Mouse (Mus musculus) E14TG2a.4 (cell line): ENCODE measurements around the gene P2rx7.
"Not testable (repeated sequence)": the region's sequence is repeated elsewhere in the genome, so short reads cannot be mapped to it uniquely, and the experiment has no call there.

Experiments used
- H3K27me3 ChIP-seq: 2 replicates; pipeline ENCODE4 v1.6.1; 2014; ENCODE audit warnings: low read length, control low read depth; ENCODE audit not compliant: insufficient read depth
- H3K36me3 ChIP-seq: 2 replicates; pipeline ENCODE4 v1.6.1; 2014; ENCODE audit warnings: low read length, control low read depth; ENCODE audit not compliant: insufficient read depth
- H3K4me1 ChIP-seq: replicated peaks from 2 replicates; pipeline ENCODE4 v1.6.1; 2014; ENCODE audit warnings: low read depth, low read length, control low read depth
- H3K4me3 ChIP-seq: replicated peaks from 2 replicates; pipeline ENCODE4 v1.5.1; 2014; ENCODE audit warnings: mild to moderate bottlenecking, low read length
- H3K9me3 ChIP-seq: 2 replicates; pipeline ENCODE4 v1.6.1; 2014; ENCODE audit warnings: low read length, control low read depth
- CTCF ChIP-seq: conservative IDR thresholded peaks from 2 replicates; pipeline ENCODE4 v1.5.1; 2014; ENCODE audit warnings: low read length
- NANOG ChIP-seq: IDR thresholded peaks from 2 replicates; pipeline ENCODE4 v1.6.1; 2014; ENCODE audit warnings: borderline replicate concordance, low read length, mixed read lengths
- POU5F1 ChIP-seq: IDR thresholded peaks from 2 replicates; pipeline ENCODE4 v1.6.1; 2014; ENCODE audit warnings: low read length, borderline replicate concordance

P2rx7 gene

DNA sequence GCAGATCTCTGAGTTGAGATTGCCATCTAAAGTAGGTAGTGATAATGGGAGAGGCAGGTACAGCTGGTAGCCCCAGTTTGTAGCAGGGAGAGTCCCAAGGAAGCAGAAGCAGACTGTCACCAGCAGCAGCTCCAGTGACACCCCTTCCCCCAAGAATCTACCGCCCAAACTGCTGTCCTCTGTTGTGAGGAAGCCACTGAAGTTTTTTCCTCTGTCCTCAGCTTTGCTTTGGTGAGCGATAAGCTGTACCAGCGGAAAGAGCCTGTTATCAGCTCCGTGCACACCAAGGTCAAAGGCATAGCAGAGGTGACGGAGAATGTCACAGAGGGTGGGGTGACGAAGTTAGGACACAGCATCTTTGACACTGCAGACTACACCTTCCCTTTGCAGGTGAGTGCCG, 8.8 kb downstream of the P2rx7 start:
- Histone ChIP-seq H3K4me3 (no peak overlapping the region), H3K27me3 (peaks cover 28% of the 10 kb centered on the region), H3K4me1 (peaks cover 29% of the 10 kb centered on the region), H3K36me3 (no peaks in the 10 kb centered on the region), H3K9me3 (peaks cover 11% of the 10 kb centered on the region)
- TF ChIP-seq POU5F1, result no peak
- TF ChIP-seq CTCF, result no peak
- no peak for TF ChIP-seq NANOG

DNA sequence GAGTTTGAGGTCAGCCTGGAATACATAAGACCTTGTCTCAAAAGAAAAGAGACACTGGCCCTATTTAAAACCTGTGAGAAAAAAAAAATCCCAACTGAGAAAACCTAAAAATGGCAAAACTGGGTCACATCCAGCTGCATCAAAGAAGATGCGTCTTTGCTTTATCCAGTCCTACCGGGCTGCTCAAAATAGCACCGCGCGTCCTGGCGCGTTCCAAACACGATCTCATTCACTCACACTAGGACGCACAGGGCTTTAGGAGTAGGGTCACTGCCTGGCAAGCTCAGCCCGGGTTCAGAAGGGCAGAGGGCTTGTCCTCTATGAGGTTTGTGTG, 9.4 kb downstream of the P2rx7 start:
- TF ChIP-seq CTCF, result no peak
- TF ChIP-seq NANOG, result no peak
- no peak for TF ChIP-seq POU5F1
- peaks cover 6% of the 10 kb centered on the region for H3K9me3 ChIP-seq
- H3K4me3 ChIP-seq, result no peak overlapping the region
- H3K4me1 ChIP-seq, result peaks cover 29% of the 10 kb centered on the region
- no peaks in the 10 kb centered on the region for H3K36me3 ChIP-seq
- peaks cover 28% of the 10 kb centered on the region for H3K27me3 ChIP-seq

DNA sequence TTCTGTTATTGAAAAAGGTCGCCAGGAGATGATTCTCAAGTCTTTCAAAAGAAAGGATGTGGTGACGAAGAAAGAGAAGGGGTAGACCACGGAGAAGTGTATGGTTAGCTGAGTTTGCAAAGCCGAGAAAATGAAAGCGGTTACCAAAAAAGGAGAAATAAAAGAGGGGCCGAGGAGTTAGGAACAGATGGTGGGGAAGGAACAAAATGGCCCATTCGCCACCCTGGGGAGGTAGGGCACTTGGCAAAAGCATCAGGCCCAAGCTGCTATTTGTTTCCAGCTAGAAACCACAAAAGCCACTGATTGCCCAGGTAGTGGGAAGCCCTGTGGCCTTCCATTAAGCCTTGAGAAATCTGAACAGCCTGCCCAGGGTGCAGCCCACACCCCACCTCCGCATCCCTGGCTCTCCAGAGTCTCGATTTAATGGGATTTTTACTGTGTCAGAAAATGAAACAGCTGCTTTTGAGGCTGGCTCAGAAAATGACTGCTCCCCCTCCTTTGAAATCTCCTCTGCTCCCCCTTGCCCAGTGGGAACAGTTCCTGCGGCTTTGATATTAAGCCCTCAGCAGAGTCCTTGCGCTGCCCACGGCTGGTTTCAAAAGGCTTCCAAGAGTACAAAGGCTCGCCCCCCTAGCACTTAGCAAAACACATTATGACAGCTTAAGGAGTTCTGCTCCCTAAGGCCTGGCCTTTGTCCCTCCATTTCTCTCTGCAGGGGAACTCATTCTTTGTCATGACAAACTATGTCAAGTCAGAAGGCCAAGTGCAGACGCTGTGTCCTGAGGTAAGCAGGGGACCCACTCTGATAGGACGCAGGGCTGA, 9.9 kb downstream of the P2rx7 start:
- peaks cover under 1% of the 10 kb centered on the region for H3K9me3 ChIP-seq
- H3K36me3 ChIP-seq, result no peaks in the 10 kb centered on the region
- TF ChIP-seq NANOG, result no peak
- no peak for TF ChIP-seq POU5F1
- TF ChIP-seq CTCF, result no peak

DNA sequence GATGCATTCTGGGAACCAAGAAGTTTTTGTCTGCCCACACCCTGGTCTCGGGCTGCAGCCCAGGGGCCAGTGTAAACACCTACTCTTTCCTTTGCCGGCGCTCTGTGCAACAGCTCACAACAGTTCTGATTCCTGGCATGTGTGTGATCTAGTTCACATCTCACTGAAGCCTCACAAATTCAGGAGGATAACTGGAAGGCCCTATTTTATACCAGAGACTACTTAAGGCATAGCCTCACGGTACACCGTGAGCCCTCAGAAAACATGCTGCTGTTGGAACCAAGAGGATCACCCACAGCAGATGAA, 10.5 kb downstream of the P2rx7 start:
- no peaks in the 10 kb centered on the region for H3K36me3 ChIP-seq
- H3K27me3 ChIP-seq, result peaks cover 19% of the 10 kb centered on the region
- H3K4me3 ChIP-seq, result no peak overlapping the region
- H3K4me1 ChIP-seq, result peaks cover 27% of the 10 kb centered on the region
- TF ChIP-seq CTCF (no peak), NANOG (no peak), POU5F1 (no peak)
- no peaks in the 10 kb centered on the region for H3K9me3 ChIP-seq

More for the DNA sequence above, 9.9 kb downstream of the P2rx7 start:
- Histone ChIP-seq H3K4me3 (no peak overlapping the region), H3K4me1 (peaks cover 29% of the 10 kb centered on the region), H3K27me3 (peaks cover 22% of the 10 kb centered on the region)

DNA sequence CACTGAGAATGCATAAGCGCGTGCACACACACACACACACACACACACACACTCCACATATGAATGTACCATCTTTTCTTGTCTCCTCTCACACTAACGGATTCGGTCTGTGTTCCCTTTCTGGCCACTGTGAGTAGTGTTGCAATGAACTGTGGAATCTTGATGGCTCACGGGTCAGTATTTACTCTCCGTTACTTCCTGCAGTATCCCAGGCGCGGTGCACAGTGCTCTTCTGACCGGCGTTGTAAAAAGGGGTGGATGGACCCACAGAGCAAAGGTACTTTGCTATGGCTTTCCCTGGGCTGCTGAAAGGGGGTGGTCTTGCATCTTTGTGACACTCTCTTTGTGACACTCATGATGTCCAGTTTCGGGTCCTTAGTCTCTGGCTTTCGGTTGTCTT, 13.1 kb downstream of the P2rx7 start:
- Histone ChIP-seq H3K9me3 (no peaks in the 10 kb centered on the region), H3K4me3 (no peak overlapping the region), H3K36me3 (no peaks in the 10 kb centered on the region), H3K27me3 (peaks cover 5% of the 10 kb centered on the region; the same call in 1 of the 2 replicates), H3K4me1 (peaks cover 27% of the 10 kb centered on the region)
- TF ChIP-seq CTCF (no peak), NANOG (no peak), POU5F1 (no peak)

DNA sequence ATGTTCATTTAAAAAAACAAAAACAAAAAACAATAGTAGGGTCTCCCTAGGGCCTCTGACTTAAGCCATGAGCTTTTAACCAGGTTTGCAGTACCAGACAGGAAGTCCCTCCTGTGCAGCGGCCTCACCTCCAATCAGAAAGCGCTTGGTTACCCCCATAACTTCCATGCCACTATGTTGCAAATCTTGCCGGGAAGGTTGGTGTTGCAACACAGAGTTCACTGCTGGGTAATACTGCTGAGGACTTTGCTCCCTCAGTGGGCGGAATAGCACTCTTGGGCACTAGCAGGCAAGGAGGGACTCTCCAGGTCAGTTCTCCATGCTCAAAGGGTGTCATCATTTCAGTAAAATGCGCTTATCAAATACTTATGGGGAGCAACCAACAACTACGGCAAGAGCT, 18.8 kb downstream of the P2rx7 start:
- no peaks in the 10 kb centered on the region for H3K9me3 ChIP-seq
- peaks cover 20% of the 10 kb centered on the region for H3K4me1 ChIP-seq

DNA sequence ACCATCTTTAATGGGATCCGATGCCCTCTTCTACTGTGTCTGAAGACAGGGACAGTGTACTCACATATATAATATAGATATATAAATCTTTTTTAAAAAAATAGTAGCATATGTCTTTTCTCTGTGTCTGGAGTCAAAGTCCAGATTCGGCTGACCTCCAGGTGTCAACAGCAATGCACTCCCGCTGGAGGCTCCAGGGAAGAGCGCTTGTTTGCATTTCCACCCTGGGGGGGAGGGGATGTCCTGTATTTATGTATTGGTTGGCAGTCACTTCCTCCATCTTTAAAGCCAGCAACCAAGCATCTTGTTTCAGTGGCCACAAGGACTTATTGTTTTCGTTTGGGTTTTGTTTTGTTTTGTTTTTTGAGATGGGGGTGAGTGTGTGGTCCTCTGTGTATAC, 21.3 kb downstream of the P2rx7 start:
- no peak for TF ChIP-seq CTCF
- TF ChIP-seq NANOG, result no peak
- no peak for TF ChIP-seq POU5F1
- H3K4me1 ChIP-seq, result peaks cover 20% of the 10 kb centered on the region
- no peaks in the 10 kb centered on the region for H3K27me3 ChIP-seq
- no peaks in the 10 kb centered on the region for H3K36me3 ChIP-seq
- no peak overlapping the region for H3K4me3 ChIP-seq
- H3K9me3 ChIP-seq, result no peaks in the 10 kb centered on the region

More for the DNA sequence above, 18.8 kb downstream of the P2rx7 start:
- no peak for TF ChIP-seq NANOG
- TF ChIP-seq CTCF, result no peak
- TF ChIP-seq POU5F1, result no peak
- H3K36me3 ChIP-seq, result no peaks in the 10 kb centered on the region
- no peak overlapping the region for H3K4me3 ChIP-seq
- no peaks in the 10 kb centered on the region for H3K27me3 ChIP-seq

DNA sequence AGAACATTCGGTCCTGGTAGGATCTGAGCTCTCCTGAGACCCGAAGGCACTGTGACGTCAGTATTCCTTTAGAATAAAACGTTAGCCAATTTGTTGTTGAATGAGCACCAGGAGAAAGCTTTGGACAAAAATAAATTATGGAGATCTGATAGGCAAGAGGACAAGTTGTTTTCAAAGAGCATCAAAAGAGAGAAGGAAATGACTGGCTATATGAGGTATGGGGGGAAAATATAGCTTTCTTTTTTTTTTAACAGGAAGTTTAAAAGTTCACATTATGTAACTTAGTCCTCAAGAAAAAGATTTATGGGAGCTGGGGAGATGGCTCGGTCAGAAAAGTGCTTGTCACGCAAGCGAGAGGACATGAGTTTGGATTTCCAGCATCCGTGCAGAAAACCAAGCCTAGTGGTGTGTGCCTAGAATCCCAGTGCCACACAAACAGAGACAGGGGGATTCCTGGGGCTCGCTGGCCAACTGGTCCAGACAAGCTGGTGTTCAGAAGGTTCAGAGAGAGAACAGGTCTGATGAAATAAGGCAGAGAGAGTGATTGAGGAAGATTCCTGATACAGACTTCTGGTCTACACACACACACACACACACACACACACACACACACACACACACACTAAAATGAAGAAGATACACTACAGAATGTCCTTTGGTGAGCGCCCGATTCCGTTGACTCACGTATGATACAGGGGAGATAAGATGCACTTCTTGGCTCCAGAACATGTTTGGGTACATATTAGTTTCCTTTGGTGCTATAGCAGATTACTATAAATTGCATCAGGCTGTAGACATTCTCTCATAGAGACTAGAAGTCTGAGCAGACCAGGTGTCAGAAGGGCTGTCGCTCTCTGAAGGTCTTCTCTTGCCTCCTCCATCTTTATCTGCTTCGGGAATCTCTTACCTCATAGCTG, 25.5 kb downstream of the P2rx7 start:
- no peak for TF ChIP-seq POU5F1
- TF ChIP-seq CTCF, result no peak
- TF ChIP-seq NANOG, result no peak
- H3K4me1 ChIP-seq, result peaks cover 14% of the 10 kb centered on the region
- H3K36me3 ChIP-seq, result no peaks in the 10 kb centered on the region
- no peak overlapping the region for H3K4me3 ChIP-seq
- H3K9me3 ChIP-seq, result no peaks in the 10 kb centered on the region
- H3K27me3 ChIP-seq, result no peaks in the 10 kb centered on the region

DNA sequence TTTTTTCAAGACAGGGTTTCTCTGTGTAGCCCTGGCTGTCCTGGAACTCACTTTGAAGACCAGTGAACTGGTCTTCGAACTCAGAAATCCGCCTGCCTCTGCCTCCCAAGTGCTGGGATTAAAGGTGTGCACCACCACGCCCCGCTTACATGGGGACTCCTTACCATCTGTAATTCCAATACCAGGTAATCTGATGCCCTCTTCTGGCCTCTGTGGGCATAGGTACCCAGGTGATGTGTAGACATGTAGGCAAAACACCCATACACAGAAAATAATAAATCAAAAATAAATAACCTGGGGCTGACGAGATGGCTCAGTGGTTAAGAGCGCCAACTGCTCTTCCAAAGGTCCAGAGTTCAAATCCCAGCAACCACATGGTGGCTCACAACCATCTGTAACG, 27.9 kb downstream of the P2rx7 start:
- not testable (repeated sequence) for H3K4me1 ChIP-seq, H3K9me3 ChIP-seq, H3K4me3 ChIP-seq, H3K36me3 ChIP-seq, H3K27me3 ChIP-seq
